Mouse (Mus musculus) MN1 (cell line): Measurements from ENCODE around the gene Tgtp1.
"Not testable (repeated sequence)": the region's sequence is repeated elsewhere in the genome, so short reads cannot be mapped to it uniquely, and the experiment has no call there.

Source experiments
- DNase-seq: peaks from one replicate; pipeline ENCODE4 v3.0.0-alpha.2; 2016; ENCODE audit warnings: low spot score

Gene Tgtp1

DNA sequence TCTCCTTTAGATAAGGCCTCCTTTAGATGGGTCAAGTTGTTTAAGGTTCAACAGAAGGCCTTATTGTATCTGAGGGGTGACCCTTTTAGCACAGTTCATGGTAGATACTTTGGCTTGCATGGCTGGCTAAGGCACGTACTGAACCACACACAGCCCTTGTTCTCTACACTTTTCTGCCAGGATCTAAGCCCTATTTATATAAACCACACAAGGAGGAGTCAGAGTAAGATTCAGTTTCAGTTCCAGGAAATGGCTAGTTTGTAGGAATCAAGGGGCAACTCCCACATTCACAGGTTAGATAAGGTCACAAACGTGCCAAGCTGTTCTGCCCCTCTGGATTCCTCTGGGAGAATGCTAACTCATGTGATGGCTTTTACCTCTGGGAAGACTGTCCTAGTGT lies at the start of gene Tgtp1:
TSS of gene Tgtp1 (minus strand) at position 155 of the 400 bp plus-strand sequence.
- DNase-seq = not testable (repeated sequence)

DNA sequence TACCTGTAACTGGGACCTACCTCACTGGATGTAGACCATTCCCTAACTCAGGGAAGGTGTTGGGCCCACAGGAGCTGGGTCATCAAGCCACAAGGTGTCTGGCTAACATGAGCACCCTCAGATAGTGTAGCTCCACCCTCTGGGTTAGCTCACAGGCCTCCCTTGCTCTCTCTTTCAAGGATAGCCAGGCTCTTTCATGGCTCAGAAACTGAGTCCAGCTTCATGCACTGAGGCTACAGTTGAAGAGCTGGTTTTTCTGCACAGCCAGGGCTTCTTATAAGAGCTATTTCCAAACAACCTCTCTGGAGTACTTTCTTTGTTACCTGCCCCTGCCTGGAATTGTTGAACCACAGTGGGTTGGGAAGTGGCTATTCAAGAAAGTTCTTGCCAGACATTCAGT lies 18.1 kb upstream of the Tgtp1 start:
- DNase-seq = not testable (repeated sequence)

- DNase-seq = not testable (repeated sequence)
These were observed 12.8 kb upstream of the Tgtp1 start for GRCm38 (mm10) chr11:49006785-49007184.

DNA sequence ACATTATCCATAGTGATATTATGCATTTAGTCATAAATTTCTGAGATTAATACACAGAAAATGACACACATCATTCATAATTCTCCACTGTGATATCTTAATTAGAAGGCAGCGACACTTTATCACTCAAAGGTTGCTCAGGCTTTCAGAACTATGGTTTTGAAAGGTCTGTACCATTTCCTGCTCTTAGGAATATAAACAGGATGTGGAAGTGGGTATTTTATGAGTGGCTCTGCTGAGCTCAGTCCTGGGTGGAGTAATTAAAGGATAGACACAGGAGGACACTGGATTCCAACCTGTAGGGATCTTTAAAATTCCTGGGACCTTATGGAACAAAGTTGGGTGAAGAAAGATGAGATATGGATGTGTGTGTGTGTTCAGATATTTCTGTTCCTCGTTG lies 12.3 kb upstream of the Tgtp1 start:
- DNase-seq = not testable (repeated sequence)

GRCm38 (mm10) chr11:49000411-49000810 lies 6.4 kb upstream of the Tgtp1 start:
- not testable (repeated sequence) for DNase-seq

DNA sequence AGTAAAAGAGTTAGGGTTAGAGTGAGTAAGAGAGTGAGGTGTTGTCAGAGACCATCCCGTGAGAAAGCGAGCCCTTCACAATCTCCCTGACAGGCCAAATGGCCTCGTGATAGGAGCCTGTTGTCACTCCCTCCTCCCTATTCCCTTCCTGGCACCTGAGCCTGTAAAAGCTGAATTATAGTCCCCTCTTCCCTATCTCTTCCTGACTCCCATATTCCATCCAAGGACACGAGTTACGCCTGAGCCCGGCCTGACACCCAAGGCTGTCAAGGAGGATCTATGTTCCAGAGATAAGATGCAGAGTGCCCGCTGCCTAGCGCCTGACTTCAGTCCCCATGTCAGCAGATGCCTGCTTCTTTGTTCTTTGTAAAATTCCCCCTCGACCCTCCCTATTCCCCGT lies 676 bp downstream of the Tgtp1 start:
- not testable (repeated sequence) for DNase-seq

DNA sequence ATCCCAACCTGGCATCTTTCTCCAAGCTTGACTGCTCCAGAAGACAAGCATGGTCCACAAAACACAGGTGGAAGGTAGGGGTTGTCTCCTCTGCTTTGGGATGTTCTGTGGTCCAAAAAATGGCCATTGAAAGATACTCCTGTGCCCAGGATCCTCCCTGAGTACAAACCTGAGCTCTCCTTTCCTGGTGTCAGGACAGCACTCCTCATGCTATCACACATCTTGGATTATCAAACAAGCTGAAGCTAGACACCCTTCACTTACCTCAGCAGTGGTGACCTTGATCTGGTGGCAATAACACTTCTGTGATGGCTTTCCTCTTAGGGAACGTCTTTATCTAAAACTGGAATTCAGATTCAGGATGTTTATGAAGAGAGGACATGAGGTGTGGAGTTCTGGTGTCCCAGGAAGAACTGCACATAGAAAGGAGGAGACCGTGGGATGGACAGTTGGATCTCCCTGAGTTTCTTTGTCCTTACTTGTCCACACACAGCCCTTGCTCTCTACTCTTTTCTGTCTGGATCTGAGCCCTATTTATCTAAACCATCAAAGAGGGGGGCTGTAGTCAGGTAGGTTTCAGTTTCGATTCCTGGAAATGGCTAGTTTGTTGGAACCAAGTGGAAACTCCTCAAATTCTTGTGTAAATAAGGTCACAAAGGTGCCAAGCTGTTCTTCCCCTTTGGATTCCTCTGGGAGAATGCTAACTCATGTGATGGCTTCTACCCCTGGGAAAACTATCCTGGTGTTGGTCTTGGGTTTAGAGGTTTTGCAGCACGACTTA lies 2.0 kb downstream of the Tgtp1 start, which contains the start of gene Gm12185:
TSS of gene Gm12185 (minus strand) at position 487 of the 781 bp plus-strand sequence.
- DNase-seq = not testable (repeated sequence)

DNA sequence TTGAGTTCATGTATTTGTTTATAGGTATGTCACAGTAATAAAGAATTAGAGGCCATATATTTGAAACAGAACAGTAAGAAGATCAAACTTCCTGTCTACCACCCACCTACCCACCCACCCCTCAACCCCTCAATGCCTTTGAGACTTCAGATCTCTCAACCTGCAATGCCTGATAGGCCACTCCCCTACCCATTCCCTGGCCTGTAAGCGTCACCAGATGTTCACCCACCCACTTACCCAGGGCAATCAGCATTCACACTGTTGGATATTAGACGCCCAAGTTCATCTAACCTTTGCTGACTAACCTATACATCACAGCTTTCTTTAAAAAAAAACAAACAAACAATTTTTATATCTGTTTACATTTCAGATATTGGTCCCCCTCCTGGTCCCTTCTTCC lies 4.0 kb downstream of the Tgtp1 start:
- DNase-seq = not testable (repeated sequence)

DNA sequence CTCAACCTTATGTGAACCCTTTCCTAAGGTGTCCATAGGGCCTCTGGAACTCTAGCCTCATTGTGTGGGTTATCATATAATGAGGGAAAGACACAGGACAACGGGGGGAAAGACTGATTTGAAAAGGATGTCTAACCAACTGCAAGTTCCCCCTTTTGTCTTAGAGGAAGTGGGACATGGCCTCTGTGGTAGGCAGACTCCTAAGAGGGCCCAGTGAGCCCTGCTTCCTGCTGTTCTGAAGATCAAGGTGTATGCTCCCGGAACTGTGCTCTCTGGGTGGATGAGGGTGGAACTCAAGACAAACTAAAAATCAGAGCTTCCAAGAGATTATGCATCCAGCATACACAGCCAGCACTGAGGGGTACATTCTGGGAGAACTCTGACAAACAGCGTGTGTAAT lies 5.8 kb downstream of the Tgtp1 start:
- DNase-seq = not testable (repeated sequence)

DNA sequence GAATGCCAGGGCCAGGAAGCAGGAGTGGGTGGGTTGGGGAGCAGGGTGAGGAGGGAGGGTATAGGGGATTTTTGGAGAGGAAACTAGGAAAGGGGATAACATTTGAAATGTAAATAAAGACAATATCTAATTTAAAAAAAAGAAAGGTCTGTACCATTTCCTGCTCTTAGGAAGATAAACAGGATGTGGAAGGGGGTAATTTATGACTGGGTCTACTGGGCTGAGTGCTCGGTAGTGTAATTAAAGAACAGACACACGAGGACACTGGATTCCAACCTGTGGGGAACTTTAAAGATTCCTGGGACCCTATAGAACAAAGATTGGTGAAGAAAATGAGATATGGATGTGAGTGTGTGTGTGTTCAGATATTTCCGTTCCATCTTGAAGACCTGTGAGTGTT lies 11.1 kb downstream of the Tgtp1 start:
- DNase-seq = not testable (repeated sequence)

GRCm38 (mm10) chr11:48980052-48980451 lies 13.9 kb downstream of the Tgtp1 start:
- not testable (repeated sequence) for DNase-seq

DNA sequence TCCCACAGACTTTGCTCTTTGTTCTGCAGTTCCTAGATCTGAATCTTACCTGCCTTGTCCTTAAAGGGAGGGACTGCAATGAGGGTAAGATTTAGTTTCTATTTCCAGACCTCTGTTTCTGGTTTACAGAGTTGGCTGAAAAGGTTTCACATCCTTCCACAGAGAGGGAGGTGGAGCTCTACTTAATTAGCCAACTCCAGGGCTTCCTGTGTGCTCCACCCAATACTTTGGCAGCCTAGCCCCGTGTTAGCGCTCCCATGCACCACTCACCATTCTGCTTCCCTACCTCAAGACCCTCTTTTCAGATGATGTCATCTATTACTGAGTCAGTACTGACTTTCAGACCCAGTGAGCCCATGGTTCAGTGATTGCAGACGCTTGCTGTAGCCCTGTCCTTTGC lies 14.7 kb downstream of the Tgtp1 start, which contains the start of gene 9930111J21Rik1:
TSS of gene 9930111J21Rik1 (minus strand) at position 148 of the 400 bp plus-strand sequence.
- DNase-seq = not testable (repeated sequence)

DNA sequence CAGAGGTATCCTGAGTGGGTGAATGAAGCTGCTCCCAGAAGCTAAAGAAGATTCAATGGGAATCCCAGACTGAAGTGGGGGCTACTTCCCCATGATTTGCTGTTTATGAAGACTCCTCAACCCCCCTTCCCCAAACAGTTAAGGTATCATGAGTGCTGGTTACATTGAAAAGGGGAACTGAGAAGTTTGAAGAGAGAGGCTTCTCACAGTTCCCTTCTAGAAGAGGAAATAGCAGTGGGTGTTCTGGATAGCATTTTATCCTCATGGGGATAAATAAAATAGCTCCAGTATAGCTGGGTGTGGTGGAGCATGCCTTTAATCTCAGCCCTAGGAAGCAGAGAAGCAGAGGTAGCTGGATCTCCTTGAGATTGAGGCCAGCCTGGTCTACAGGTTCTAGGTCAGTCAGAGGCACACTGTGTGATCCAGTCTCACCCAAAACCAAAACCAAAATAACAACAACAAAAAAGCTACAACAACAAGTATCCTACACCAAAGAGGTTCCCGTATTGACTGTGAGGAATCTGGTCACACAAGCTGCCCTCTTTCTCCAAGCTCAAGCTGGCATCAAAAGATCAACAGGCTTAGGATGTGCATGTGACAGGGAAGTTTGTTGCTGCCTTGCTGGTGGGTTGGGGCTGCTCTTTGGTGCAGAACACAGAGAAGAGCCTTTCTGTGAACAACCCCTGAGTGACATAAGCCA lies 15.6 kb downstream of the Tgtp1 start, which contains the start of gene Olfr56:
TSS of gene Olfr56 (plus strand) at position 650 of the 700 bp plus-strand sequence.
- not testable (repeated sequence) for DNase-seq

GRCm38 (mm10) chr11:48974686-48975085 lies 19.3 kb downstream of the Tgtp1 start:
- DNase-seq = not testable (repeated sequence)

DNA sequence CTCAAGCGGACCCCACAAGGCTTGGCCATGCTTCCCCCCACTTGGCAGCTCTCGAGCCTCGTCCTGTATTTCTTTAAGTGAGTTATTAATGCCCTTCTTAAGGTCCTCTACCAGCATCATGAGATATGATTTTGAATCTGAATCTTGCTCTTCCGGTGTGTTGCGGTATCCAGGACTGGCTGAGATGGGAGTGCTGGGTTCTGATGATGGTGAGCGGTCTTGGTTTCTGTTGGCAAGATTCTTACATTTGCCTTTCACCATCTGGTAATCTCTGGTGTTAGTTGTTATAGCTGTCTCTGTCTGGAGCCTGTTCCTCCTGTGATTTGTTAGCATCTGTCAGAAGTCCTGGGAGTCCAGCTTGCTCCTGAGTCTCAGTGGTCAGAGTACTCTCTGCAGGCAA lies 47.9 kb downstream of the Tgtp1 start, which contains the start of gene Psme2b:
TSS of gene Psme2b (minus strand) at position 101 of the 400 bp plus-strand sequence.
- not testable (repeated sequence) for DNase-seq

- not testable (repeated sequence) for DNase-seq
These were observed 54.7 kb downstream of the Tgtp1 start for GRCm38 (mm10) chr11:48939286-48939685.
